Mouse (Mus musculus): Measurements from ENCODE around the gene Ano1. TPM values are rescaled to one million over a fixed set of nuclear protein-coding genes. Genes with fewer than 3 reads are reported as not detected.

Ano1 gene
- total and polyA plus RNA-seq, 2 experiments = 0.97 to 2.4 TPM

GRCm38 (mm10) chr7:144675632-144676031 lies 76.1 kb downstream of the Ano1 start:
- Histone ChIP-seq H3K36me3 (ENCODE audit: control insufficient read depth, insufficient read depth, low read length) (no peaks in the 10 kb centered on the region), H3K79me2 (ENCODE audit: control insufficient read depth, insufficient read depth, low read length) (no peaks in the 10 kb centered on the region), H3K9ac (ENCODE audit: low read depth, low read length) (no peak overlapping the region), H3K27me3 (ENCODE audit: control insufficient read depth, insufficient read depth, low read length) (peaks cover 6% of the 10 kb centered on the region), H3K27ac (replicated peaks; ENCODE audit: insufficient read depth, low read depth, low read length) (no peak overlapping the region), H3K4me1 (ENCODE audit: control insufficient read depth, insufficient read depth, low read length) (no peaks in the 10 kb centered on the region; the same call in none of the 2 replicates), H3K4me3 (ENCODE audit: insufficient read depth, low read depth, low read length) (no peak overlapping the region)
- TF ChIP-seq POLR2A (IDR thresholded peaks at IDR 0.05; ENCODE audit: extremely low read depth, insufficient read depth, low read length) (no peak), CTCF (IDR thresholded peaks at IDR 0.05; ENCODE audit: low read depth, low read length) (no peak)
- 94% methylated on average over 8 of the region's 8 CpGs for WGBS
- no peak for DNase-seq (ENCODE audit: extremely low read depth, low read depth, low spot score)

GRCm38 (mm10) chr7:144669895-144670294 lies 81.9 kb downstream of the Ano1 start:
- 96% methylated on average over 2 of the region's 2 CpGs for WGBS
- no peaks in the 10 kb centered on the region for H3K79me2 ChIP-seq (ENCODE audit: control insufficient read depth, insufficient read depth, low read length)
- H3K27me3 ChIP-seq (ENCODE audit: control insufficient read depth, insufficient read depth, low read length) = no peaks in the 10 kb centered on the region
- no peak overlapping the region for H3K9ac ChIP-seq (ENCODE audit: low read depth, low read length)
- DNase-seq (ENCODE audit: extremely low read depth, low read depth, low spot score) = no peak
- H3K4me1 ChIP-seq (ENCODE audit: control insufficient read depth, insufficient read depth, low read length) = no peaks in the 10 kb centered on the region
- no peak overlapping the region for H3K27ac ChIP-seq (replicated peaks; ENCODE audit: insufficient read depth, low read depth, low read length)
- H3K4me3 ChIP-seq (ENCODE audit: insufficient read depth, low read depth, low read length) = no peak overlapping the region
- TF ChIP-seq CTCF (IDR thresholded peaks at IDR 0.05; ENCODE audit: low read depth, low read length) (no peak), POLR2A (IDR thresholded peaks at IDR 0.05; ENCODE audit: extremely low read depth, insufficient read depth, low read length) (no peak)
- H3K36me3 ChIP-seq (ENCODE audit: control insufficient read depth, insufficient read depth, low read length) = no peaks in the 10 kb centered on the region

GRCm38 (mm10) chr7:144668603-144669278 lies 83.0 kb downstream of the Ano1 start:
- Histone ChIP-seq H3K27me3 (ENCODE audit: control insufficient read depth, insufficient read depth, low read length) (no peaks in the 10 kb centered on the region), H3K79me2 (ENCODE audit: control insufficient read depth, insufficient read depth, low read length) (no peaks in the 10 kb centered on the region), H3K27ac (replicated peaks; ENCODE audit: insufficient read depth, low read depth, low read length) (no peak overlapping the region), H3K36me3 (ENCODE audit: control insufficient read depth, insufficient read depth, low read length) (no peaks in the 10 kb centered on the region), H3K9ac (ENCODE audit: low read depth, low read length) (no peak overlapping the region), H3K4me3 (ENCODE audit: insufficient read depth, low read depth, low read length) (no peak overlapping the region), H3K4me1 (ENCODE audit: control insufficient read depth, insufficient read depth, low read length) (no peaks in the 10 kb centered on the region)
- no peak for DNase-seq (ENCODE audit: extremely low read depth, low read depth, low spot score)
- 34% methylated on average over 7 of the region's 7 CpGs for WGBS
- TF ChIP-seq POLR2A (IDR thresholded peaks at IDR 0.05; ENCODE audit: extremely low read depth, insufficient read depth, low read length) (no peak), CTCF (IDR thresholded peaks at IDR 0.05; ENCODE audit: low read depth, low read length) (no peak)

GRCm38 (mm10) chr7:144667091-144667490 lies 84.7 kb downstream of the Ano1 start:
- Histone ChIP-seq H3K79me2 (ENCODE audit: control insufficient read depth, insufficient read depth, low read length) (no peaks in the 10 kb centered on the region), H3K4me1 (ENCODE audit: control insufficient read depth, insufficient read depth, low read length) (no peaks in the 10 kb centered on the region), H3K4me3 (ENCODE audit: insufficient read depth, low read depth, low read length) (no peak overlapping the region), H3K27me3 (ENCODE audit: control insufficient read depth, insufficient read depth, low read length) (no peaks in the 10 kb centered on the region), H3K9ac (ENCODE audit: low read depth, low read length) (no peak overlapping the region), H3K27ac (replicated peaks; ENCODE audit: insufficient read depth, low read depth, low read length) (no peak overlapping the region), H3K36me3 (ENCODE audit: control insufficient read depth, insufficient read depth, low read length) (no peaks in the 10 kb centered on the region)
- WGBS = 95% methylated on average over 6 of the region's 6 CpGs
- DNase-seq (ENCODE audit: extremely low read depth, low read depth, low spot score) = no peak
- TF ChIP-seq CTCF (IDR thresholded peaks at IDR 0.05; ENCODE audit: low read depth, low read length) (no peak), POLR2A (IDR thresholded peaks at IDR 0.05; ENCODE audit: extremely low read depth, insufficient read depth, low read length) (no peak)

GRCm38 (mm10) chr7:144665585-144665984 lies 86.2 kb downstream of the Ano1 start:
- H3K27me3 ChIP-seq (ENCODE audit: control insufficient read depth, insufficient read depth, low read length) = no peaks in the 10 kb centered on the region
- no peaks in the 10 kb centered on the region for H3K79me2 ChIP-seq (ENCODE audit: control insufficient read depth, insufficient read depth, low read length)
- H3K27ac ChIP-seq (replicated peaks; ENCODE audit: insufficient read depth, low read depth, low read length) = no peak overlapping the region
- H3K36me3 ChIP-seq (ENCODE audit: control insufficient read depth, insufficient read depth, low read length) = no peaks in the 10 kb centered on the region
- H3K4me1 ChIP-seq (ENCODE audit: control insufficient read depth, insufficient read depth, low read length) = no peaks in the 10 kb centered on the region
- H3K9ac ChIP-seq (ENCODE audit: low read depth, low read length) = no peak overlapping the region
- no peak for TF ChIP-seq CTCF (IDR thresholded peaks at IDR 0.05; ENCODE audit: low read depth, low read length)
- TF ChIP-seq POLR2A (IDR thresholded peaks at IDR 0.05; ENCODE audit: extremely low read depth, insufficient read depth, low read length) = no peak
- H3K4me3 ChIP-seq (ENCODE audit: insufficient read depth, low read depth, low read length) = no peak overlapping the region
- DNase-seq (ENCODE audit: extremely low read depth, low read depth, low spot score) = no peak
- 85% methylated on average over 3 of the region's 3 CpGs for WGBS

GRCm38 (mm10) chr7:144663566-144663965 lies 88.2 kb downstream of the Ano1 start:
- no peak overlapping the region for H3K27ac ChIP-seq (replicated peaks; ENCODE audit: insufficient read depth, low read depth, low read length)
- H3K27me3 ChIP-seq (ENCODE audit: control insufficient read depth, insufficient read depth, low read length) = 0 out of 2 replicates have a peak, but pooled peaks cover 2% of the 10 kb centered on the region
- H3K4me1 ChIP-seq (ENCODE audit: control insufficient read depth, insufficient read depth, low read length) = no peaks in the 10 kb centered on the region
- H3K79me2 ChIP-seq (ENCODE audit: control insufficient read depth, insufficient read depth, low read length) = no peaks in the 10 kb centered on the region
- DNase-seq (ENCODE audit: extremely low read depth, low read depth, low spot score) = no peak
- no peak overlapping the region for H3K9ac ChIP-seq (ENCODE audit: low read depth, low read length)
- H3K4me3 ChIP-seq (ENCODE audit: insufficient read depth, low read depth, low read length) = no peak overlapping the region
- H3K36me3 ChIP-seq (ENCODE audit: control insufficient read depth, insufficient read depth, low read length) = no peaks in the 10 kb centered on the region
- TF ChIP-seq CTCF (IDR thresholded peaks at IDR 0.05; ENCODE audit: low read depth, low read length) (no peak), POLR2A (IDR thresholded peaks at IDR 0.05; ENCODE audit: extremely low read depth, insufficient read depth, low read length) (no peak)
- 63% methylated on average over 6 of the region's 6 CpGs for WGBS

All from liver, adult 2 months (tissue).